Mouse (Mus musculus) hindbrain, embryonic 14.5 days (tissue): ENCODE measurements around the gene Gramd1b. TPM values are rescaled to one million over a fixed set of nuclear protein-coding genes. Genes with fewer than 3 reads are reported as not detected.

ENCODE experiments used
- ATAC-seq: fragments of 200-750 bp; cut with Nextera tagmentation; 2 replicates; pipeline ENCODE4 v1.8.0; 2017; ENCODE audit warnings: moderate number of reproducible peaks, mild to moderate bottlenecking, moderate TSS enrichment, moderate library complexity; ENCODE audit not compliant: low FRiP score
- DNase-seq: peaks from one replicate; pipeline ENCODE4 v3.0.0-alpha.2; 2015; ENCODE audit warnings: low spot score
- H3K27ac ChIP-seq: fragments of 300-500 bp; sonication (generic); 2 replicates; pipeline ENCODE4 v1.5.1; 2014; ENCODE audit warnings: mild to moderate bottlenecking, moderate library complexity
- H3K27me3 ChIP-seq: fragments of 300-500 bp; sonication (generic); 2 replicates; pipeline ENCODE4 v1.6.1; 2014; ENCODE audit warnings: mild to moderate bottlenecking, low read length, mixed read lengths; ENCODE audit not compliant: control insufficient read depth, insufficient read depth
- H3K36me3 ChIP-seq: fragments of 300-500 bp; sonication (generic); replicated peaks from 2 replicates; pipeline ENCODE4 v1.6.1; 2014; ENCODE audit not compliant: control insufficient read depth, insufficient read depth
- H3K4me1 ChIP-seq: fragments of 300-500 bp; sonication (generic); replicated peaks from 2 replicates; pipeline ENCODE4 v1.6.1; 2014; ENCODE audit warnings: antibody characterized with exemption, low read length, mixed read lengths; ENCODE audit not compliant: control insufficient read depth, insufficient read depth
- H3K4me2 ChIP-seq: fragments of 300-500 bp; sonication (generic); replicated peaks from 2 replicates; pipeline ENCODE4 v1.6.1; 2014; ENCODE audit warnings: mild to moderate bottlenecking, moderate library complexity
- H3K4me3 ChIP-seq: fragments of 300-500 bp; sonication (generic); replicated peaks from 2 replicates; pipeline ENCODE4 v1.5.1; 2014; ENCODE audit warnings: mild to moderate bottlenecking, low read length
- H3K9ac ChIP-seq: fragments of 300-500 bp; sonication (generic); 2 replicates; pipeline ENCODE4 v1.6.1; 2014
- H3K9me3 ChIP-seq: fragments of 300-500 bp; sonication (generic); 2 replicates; pipeline ENCODE4 v1.6.1; 2016; ENCODE audit warnings: low read length; ENCODE audit not compliant: control insufficient read depth
- WGBS: fragments of 180-500 bp; shearing (Covaris S2); extraction: QIAGEN DNeasy Blood & Tissue Kit; methylation state at CpG from one replicate; pipeline ENCODE4 v1.1.7; 2014; 5-methylcytosine and 5-hydroxymethylcytosine counted together
- polyA plus RNA-seq: library from polyadenylated mRNA; unstranded; fragments of >200 nt; fragmentation: Nextera tagmentation; extraction: Ambion mirVana; gene quantifications from 2 replicates; pipeline ENCODE4 v1.2.1, GENCODE M21; 2014

Gene Gramd1b
- polyA plus RNA-seq, 1 experiment from 2014 or later, result 15.1 TPM

GRCm38 (mm10) chr9:40316865-40317660 is 214.1 kb downstream of the Gramd1b start:
- H3K36me3 ChIP-seq, result peaks cover 68% of the 10 kb centered on the region
- no peak for ATAC-seq

GRCm38 (mm10) chr9:40311813-40312212 is 219.4 kb downstream of the Gramd1b start:
- H3K9ac ChIP-seq, result no peak overlapping the region
- DNase-seq (no peak), ATAC-seq (no peak)
- H3K4me3 ChIP-seq, result no peak overlapping the region
- H3K27me3 ChIP-seq, result no peaks in the 10 kb centered on the region
- H3K9me3 ChIP-seq, result no peaks in the 10 kb centered on the region
- no peaks in the 10 kb centered on the region for H3K4me1 ChIP-seq
- H3K27ac ChIP-seq, result no peak overlapping the region
- WGBS, result 60% methylated on average over 9 of the region's 9 CpGs
- peaks cover 89% of the 10 kb centered on the region for H3K36me3 ChIP-seq
- no peak overlapping the region for H3K4me2 ChIP-seq

More at GRCm38 (mm10) chr9:40316865-40317660, 214.1 kb downstream of the Gramd1b start:
- Histone ChIP-seq H3K4me1 (no peaks in the 10 kb centered on the region), H3K4me2 (no peak overlapping the region), H3K27ac (no peak overlapping the region), H3K9me3 (no peaks in the 10 kb centered on the region), H3K27me3 (no peaks in the 10 kb centered on the region), H3K4me3 (no peak overlapping the region), H3K9ac (no peak overlapping the region)
- DNase-seq, result no peak
- WGBS, result 92% methylated on average over 9 of the region's 9 CpGs

- H3K4me3 ChIP-seq, result no peak overlapping the region
- ATAC-seq (no peak), DNase-seq (no peak)
- WGBS, result 93% methylated on average over 6 of the region's 6 CpGs
- H3K27me3 ChIP-seq, result no peaks in the 10 kb centered on the region
- H3K9ac ChIP-seq, result no peak overlapping the region
- peaks cover 91% of the 10 kb centered on the region for H3K36me3 ChIP-seq
- no peaks in the 10 kb centered on the region for H3K4me1 ChIP-seq
- H3K27ac ChIP-seq, result no peak overlapping the region
- H3K9me3 ChIP-seq, result no peaks in the 10 kb centered on the region
- no peak overlapping the region for H3K4me2 ChIP-seq
Measured at GRCm38 (mm10) chr9:40309876-40310275, 221.3 kb downstream of the Gramd1b start.

GRCm38 (mm10) chr9:40307311-40307710 is 223.9 kb downstream of the Gramd1b start:
- H3K4me2 ChIP-seq, result no peak overlapping the region
- DNase-seq (no peak), ATAC-seq (0 out of 2 replicates have a peak, but pooled peaks have one; percentile 51)
- H3K4me3 ChIP-seq, result no peak overlapping the region
- H3K9me3 ChIP-seq, result no peaks in the 10 kb centered on the region
- no peak overlapping the region for H3K9ac ChIP-seq
- H3K27ac ChIP-seq, result no peak overlapping the region
- 70% methylated on average over 3 of the region's 3 CpGs for WGBS
- peaks cover 95% of the 10 kb centered on the region for H3K36me3 ChIP-seq
- no peaks in the 10 kb centered on the region for H3K27me3 ChIP-seq
- no peaks in the 10 kb centered on the region for H3K4me1 ChIP-seq

GRCm38 (mm10) chr9:40304243-40304642 is 226.9 kb downstream of the Gramd1b start:
- Histone ChIP-seq H3K27ac (no peak overlapping the region), H3K27me3 (no peaks in the 10 kb centered on the region), H3K4me3 (no peak overlapping the region), H3K4me1 (no peaks in the 10 kb centered on the region), H3K9me3 (no peaks in the 10 kb centered on the region), H3K36me3 (peaks cover 94% of the 10 kb centered on the region), H3K9ac (no peak overlapping the region), H3K4me2 (no peak overlapping the region)
- WGBS, result 98% methylated on average over 8 of the region's 8 CpGs
- DNase-seq (no peak), ATAC-seq (no peak)

GRCm38 (mm10) chr9:40302375-40302774 is 228.8 kb downstream of the Gramd1b start:
- Histone ChIP-seq H3K36me3 (peaks cover 99% of the 10 kb centered on the region), H3K27me3 (no peaks in the 10 kb centered on the region), H3K4me3 (no peak overlapping the region), H3K4me2 (no peak overlapping the region), H3K4me1 (no peaks in the 10 kb centered on the region), H3K9ac (no peak overlapping the region), H3K27ac (no peak overlapping the region), H3K9me3 (no peaks in the 10 kb centered on the region)
- ATAC-seq (no peak), DNase-seq (no peak)
- WGBS, result 91% methylated on average over 8 of the region's 8 CpGs

GRCm38 (mm10) chr9:40301475-40301874 is 229.7 kb downstream of the Gramd1b start:
- Histone ChIP-seq H3K9me3 (no peaks in the 10 kb centered on the region), H3K27me3 (no peaks in the 10 kb centered on the region), H3K9ac (no peak overlapping the region), H3K4me3 (no peak overlapping the region), H3K4me2 (no peak overlapping the region), H3K27ac (no peak overlapping the region), H3K36me3 (peaks cover 99% of the 10 kb centered on the region), H3K4me1 (no peaks in the 10 kb centered on the region)
- ATAC-seq (no peak), DNase-seq (no peak)
- WGBS, result 86% methylated on average over 5 of the region's 5 CpGs

GRCm38 (mm10) chr9:40300018-40300989 is 230.9 kb downstream of the Gramd1b start:
- no peaks in the 10 kb centered on the region for H3K9me3 ChIP-seq
- H3K9ac ChIP-seq, result no peak overlapping the region
- no peaks in the 10 kb centered on the region for H3K27me3 ChIP-seq
- H3K27ac ChIP-seq, result no peak overlapping the region
- WGBS, result 92% methylated on average over 15 of the region's 15 CpGs
- no peak for ATAC-seq
- peaks cover 99% of the 10 kb centered on the region for H3K36me3 ChIP-seq
- no peak overlapping the region for H3K4me2 ChIP-seq
- no peak overlapping the region for H3K4me3 ChIP-seq
- no peak for DNase-seq
- no peaks in the 10 kb centered on the region for H3K4me1 ChIP-seq

GRCm38 (mm10) chr9:40299323-40299722 is 231.9 kb downstream of the Gramd1b start:
- Histone ChIP-seq H3K9ac (no peak overlapping the region), H3K9me3 (no peaks in the 10 kb centered on the region), H3K4me2 (no peak overlapping the region), H3K36me3 (peaks cover 98% of the 10 kb centered on the region), H3K27ac (no peak overlapping the region), H3K4me3 (no peak overlapping the region), H3K27me3 (no peaks in the 10 kb centered on the region), H3K4me1 (no peaks in the 10 kb centered on the region)
- DNase-seq, result no peak
- ATAC-seq, result no peak
- 97% methylated on average over 7 of the region's 7 CpGs for WGBS
